Mouse (Mus musculus) granulocyte monocyte progenitor cell, adult 5-6 weeks (primary cell): ENCODE data around the gene Sec1. TPM values are rescaled to one million over a fixed set of nuclear protein-coding genes. Genes with fewer than 3 reads are reported as not detected.
"Not testable (repeated sequence)": the region's sequence is repeated elsewhere in the genome, so short reads cannot be mapped to it uniquely, and the experiment has no call there.

Experiments used
- ATAC-seq: replicated peaks from 2 replicates; pipeline ENCODE4 v1.8.0; 2016; ENCODE audit warnings: mild to moderate bottlenecking, moderate TSS enrichment, inconsistent platforms; ENCODE audit not compliant: poor library complexity, severe bottlenecking
- total RNA-seq, 2 experiments: library from RNA; stranded (forward) in 1 of 2; stranded (reverse) in 1 of 2; fragments of 200-712, 200-1000 nt in 1 of 2; fragments of >200 nt in 1 of 2; fragmentation: Nextera tagmentation in 1 of 2; gene quantifications; 2 replicates each; pipeline ENCODE4 v1.2.3; 2014 to 2017

Gene Sec1
- total RNA-seq, 2 experiments from 2014 or later = not detected

DNA sequence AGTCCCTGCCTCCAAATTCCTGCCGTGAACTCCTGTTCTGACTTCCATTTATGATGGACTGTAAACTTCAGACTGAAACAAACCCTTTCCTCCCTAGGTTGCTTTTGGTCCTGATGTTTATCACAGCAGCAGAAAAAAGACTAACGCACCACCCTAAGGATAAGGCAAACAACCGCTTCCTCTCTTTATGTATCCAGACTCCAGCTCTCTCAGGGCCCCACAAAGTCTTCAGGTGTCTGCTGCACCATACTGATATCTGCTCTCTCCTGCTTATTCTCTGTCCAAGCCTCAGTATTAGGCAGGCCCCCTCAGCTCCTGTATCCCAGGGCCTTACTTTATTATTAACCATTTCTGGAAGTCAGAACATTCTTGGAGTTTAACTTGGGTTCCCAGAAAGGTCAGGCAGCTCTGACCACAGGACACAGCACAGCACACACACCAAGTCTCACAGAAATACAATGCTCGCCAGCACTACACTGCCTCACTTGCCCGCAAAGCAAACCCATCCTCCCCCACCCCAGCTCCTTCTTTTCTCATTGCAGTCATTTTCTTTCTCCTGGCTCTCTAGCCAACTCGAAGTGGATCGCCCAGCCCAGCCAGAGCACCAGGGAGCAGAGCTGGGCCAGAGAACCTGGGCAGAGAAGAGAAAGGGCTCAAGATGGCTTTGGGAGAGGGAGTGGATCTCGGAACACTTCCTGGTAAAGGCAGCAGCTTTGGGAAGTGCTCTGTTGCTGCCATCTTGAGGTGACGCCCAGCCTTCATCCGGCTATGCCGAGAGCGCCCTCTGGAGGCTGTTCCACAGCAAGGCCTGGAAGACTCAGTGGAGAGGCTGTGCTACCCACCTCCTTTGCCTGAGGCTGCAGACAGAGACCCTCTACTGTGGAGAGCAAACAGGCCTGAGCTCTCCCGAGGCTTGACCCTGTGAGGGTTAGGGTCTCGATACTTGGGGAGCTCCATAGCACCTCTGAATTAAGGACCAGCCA is 11.8 kb downstream of the Sec1 start:
- ATAC-seq = peak; percentile 84

DNA sequence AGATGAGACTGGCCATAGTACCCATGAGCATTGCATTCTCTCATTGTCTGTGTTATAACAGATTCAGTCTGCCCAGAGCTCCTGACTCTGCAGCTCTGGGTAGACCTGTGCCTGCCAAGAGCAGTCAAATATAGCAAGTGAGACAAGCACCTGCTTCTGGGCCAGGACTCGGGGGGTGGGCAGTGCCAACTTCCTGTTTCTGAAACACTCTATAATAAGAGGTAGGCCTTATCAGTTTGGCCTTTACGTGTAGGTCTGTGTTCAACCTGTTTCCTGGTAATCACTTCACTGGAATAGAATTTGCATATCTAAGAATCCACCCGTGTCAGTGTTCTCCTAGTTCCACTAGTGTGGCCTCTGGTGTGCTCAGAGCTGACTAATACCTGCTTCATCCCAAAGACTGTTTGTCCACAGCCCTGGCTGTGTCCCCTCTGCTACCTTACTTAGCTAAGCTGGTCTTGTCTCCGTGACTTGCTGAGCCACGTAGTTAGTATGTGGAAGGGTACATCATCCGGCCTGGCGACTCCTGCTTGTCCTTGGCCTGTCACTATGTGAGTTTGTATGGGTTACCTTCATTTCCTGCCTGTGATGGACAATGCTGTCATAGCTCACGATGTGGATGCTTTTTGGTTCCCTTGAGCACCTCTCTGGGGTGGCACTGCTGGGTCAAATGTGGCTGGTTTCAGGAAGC is 13.0 kb downstream of the Sec1 start:
- ATAC-seq = 0 out of 2 replicates have a peak, but pooled peaks have one; percentile 18

DNA sequence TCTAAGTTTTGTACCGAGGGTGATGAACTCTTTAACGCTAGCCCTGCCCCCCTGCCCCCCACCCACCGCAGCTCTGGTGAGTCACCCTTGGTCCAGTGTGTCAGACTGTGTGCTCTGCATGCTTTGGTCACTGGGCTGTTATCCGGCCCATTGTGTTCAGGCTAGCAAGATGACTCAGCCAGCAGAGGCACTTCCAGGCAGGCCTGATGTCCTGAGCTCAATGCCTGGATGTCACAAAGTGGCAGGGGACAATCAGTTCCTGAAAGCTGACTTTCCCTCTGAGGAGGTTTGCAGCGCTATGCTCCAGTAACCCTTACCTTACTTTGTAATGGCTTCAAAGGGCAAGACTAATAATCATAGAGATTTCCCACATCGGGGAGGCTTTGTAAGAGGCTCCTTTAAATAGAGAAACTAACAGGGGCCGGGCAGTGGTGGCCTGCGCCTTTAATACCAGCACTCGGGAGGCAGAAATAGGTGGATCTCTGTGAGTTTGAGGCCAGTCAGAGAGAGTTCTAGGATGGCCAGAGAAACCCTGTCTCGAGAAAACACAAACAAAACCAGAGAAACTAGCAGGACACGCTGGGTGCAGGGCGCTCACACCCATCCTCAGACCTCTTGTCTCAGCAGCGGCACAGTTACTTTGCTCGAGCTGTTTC is 14.1 kb downstream of the Sec1 start:
- no peak for ATAC-seq

DNA sequence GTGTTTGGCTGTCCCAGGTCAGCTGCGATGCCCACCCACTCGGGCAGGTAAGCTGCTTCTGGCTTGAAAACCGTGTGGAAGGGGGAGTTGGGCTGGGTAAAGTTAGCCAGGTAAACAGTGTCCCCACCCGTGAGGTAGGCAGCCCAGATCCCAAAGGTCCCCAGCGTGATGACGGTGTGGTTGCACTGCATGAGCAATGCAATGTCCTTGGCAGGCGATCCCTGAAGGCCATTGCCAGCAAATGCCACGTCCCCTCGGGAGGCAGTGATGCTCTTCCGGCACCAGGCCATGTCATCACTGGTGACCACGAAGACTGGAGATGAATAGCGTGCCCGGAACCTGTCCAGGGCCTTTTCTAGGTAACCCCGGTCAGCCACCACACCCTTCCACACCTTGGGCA is 15.7 kb downstream of the Sec1 start:
- no peak for ATAC-seq

DNA sequence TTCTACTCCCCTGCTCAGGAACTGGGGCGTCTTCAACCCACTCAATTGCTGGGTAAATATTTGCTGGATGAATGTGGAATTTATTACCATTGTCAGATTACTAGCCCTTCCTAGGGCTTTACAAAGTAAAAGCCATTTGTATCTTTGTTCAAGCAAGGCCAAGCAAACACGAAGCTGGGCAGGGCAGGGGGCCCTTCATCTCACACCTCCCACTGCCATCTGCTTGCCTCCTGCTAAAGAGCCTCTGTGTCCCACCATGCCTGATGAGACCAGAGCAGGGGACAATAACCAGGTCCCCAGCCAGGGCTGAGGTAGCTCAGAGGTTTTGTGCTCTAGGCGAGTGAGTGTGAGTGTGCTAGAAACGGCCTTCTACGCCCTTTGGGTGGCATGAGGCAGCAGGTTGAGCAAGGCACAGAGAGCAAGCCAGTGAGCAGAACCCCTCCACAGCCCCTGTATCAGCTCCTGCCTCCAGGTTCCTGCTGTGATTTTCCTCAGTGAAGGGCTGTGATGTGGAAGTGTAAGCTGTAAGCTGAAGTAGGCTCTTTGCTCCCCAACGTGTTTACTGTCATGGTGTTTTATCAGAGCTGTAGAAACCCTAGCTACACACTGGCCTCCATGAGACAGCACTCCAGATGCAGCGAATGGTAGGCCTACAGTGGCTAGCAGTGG is 16.4 kb downstream of the Sec1 start:
- no peak for ATAC-seq

DNA sequence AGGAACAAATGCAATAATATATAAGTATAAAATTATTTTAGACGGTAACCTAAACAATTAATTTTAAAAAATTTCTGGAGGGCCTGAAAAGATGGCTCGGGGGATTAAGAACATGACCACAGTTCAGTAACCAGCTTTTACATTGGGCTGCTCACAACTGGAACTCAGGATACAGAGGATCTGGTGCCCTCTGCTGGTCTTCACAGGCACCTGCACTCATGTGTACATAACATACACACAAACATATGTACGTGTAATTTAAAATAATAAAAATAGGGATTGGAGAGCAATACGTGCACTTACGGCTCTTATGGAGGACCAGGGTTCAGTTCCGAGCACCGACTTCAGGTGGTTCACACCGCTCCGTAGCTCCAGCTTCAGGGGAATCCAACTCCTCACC is 25.3 kb downstream of the Sec1 start:
- no peak; the same call in 1 of the 2 replicates for ATAC-seq

DNA sequence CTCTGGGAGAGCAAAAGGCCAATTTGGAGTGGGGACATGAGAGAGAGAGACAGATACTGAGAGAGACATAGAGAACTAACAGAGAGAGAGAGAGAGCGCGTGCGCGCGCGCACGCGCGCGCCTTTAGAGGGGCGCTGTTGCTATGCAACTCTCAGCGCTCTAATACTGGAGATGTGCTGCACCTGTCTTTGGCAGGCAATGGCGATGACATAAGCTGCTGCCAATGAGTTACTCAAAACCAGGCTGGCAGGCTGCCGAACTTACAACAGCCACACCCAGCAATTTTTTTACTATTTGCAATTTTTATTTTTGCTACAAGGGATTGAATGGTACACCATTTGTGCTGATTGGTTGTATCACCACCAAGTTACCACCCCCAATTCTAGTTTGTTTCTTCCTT is 26.4 kb downstream of the Sec1 start:
- no peak for ATAC-seq

DNA sequence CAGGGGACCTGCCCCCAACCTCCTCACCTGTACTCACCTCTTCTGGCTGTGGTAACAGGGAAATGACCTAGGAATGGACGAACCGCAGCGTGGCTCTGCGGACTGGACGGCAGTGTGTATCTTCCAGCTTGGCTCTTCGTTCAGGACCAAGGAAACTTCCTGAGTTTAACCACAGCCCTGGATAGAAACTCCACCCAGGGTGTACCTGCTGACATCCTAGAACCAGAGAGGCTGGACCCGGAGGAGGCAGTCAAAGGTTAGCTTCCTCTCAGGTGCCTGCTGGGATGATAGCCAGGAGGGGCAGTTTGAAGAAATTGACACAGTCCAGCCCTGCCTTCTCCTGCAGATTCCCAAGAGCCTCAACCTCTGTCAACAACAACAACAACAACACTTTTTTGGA is 28.0 kb downstream of the Sec1 start, which contains the start of gene Fut2:
Gene Fut2 (minus strand): TSS at position 234 of the 400 bp plus-strand sequence.
- ATAC-seq = no peak

DNA sequence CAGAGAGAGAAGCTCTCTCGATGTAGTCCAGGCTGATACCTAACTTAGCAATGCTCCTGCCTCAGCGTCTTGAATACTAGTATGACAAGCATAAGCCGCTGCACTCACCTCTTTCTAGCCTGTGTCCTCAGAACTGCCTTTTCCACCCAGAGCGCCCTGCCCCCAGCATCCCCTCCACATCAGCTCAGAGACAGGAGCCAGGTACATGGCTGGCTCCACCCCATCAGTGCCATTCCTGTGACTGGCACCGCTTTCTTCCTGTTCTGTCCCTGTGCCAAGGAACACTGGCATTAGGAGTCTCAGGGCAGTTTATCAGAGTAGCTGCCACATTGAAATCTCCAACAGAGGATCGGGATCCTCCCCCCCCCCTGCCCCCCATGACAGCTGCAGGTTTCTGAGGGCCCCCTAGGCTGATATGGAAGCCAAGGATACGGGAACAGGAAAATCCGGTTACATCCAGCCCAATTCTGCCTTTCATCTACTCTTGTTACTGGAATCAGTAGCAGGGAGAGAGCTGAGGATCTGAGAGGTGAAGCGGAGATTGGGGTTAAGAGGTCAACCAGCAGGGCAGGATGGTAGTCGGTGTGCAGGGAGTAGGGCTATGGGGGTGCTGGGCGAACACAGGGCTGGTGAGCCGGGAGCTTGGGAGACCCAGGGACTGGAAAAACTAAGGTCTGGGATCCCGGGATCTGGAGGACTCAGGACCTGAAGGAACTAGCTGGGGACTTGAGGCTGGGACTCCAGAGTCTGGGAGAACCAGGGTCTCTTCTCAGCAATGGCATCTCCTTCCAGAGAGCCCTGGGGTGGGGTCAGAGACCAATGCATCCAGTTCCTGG is 28.7 kb downstream of the Sec1 start:
- ATAC-seq = no peak

DNA sequence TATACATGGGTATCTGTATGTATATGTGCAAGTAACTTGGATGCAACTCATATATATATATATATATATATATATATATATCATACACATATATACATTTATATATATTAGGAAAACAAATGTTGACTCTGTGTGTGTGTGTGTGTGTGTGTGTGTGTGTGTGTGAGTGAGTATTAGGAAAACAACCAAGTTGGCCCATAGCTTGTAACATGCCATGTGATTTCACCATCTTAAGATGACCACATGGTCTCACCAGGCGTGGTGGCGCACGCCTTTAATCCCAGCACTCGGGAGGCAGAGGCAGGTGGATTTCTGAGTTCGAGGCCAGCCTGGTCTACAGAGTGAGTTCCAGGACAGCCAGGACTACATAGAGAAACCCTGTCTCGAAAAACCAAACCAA is 32.5 kb downstream of the Sec1 start:
- ATAC-seq = peak; percentile 51

DNA sequence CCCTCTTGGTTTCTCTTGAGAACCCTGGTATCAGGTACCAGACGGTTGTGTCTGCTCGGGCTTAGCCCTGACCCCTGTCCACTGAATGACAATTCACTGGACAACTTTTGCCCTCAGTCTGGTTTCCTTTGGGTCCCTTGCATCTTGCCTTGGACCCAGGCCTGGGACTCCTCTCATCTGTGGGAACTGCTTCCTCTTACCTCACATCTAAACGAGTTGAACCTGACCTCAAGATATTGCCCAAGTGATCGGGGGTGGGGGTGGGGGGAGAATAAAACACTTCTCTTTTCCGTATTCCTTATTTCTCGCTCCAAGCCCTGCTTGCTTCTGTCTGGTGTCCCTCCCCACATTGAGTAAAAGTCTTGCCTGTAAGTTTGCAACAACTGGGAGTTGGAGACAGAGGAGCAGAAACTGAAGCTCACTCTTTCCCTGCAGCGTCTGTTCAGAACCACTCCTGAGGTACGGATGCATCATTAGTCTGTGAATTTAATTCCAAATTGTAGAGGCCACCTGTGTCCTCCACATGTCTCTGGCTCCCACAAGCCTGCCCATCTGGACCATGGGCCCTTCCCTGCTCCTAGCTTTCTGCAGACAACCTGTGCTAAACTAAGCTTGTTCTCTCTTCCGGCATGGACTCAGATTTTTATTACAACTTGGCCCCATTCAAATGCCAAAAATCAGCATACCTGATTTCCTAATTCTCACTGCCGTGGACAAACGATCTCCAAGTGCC is 33.3 kb downstream of the Sec1 start:
- peak; percentile 97 for ATAC-seq

DNA sequence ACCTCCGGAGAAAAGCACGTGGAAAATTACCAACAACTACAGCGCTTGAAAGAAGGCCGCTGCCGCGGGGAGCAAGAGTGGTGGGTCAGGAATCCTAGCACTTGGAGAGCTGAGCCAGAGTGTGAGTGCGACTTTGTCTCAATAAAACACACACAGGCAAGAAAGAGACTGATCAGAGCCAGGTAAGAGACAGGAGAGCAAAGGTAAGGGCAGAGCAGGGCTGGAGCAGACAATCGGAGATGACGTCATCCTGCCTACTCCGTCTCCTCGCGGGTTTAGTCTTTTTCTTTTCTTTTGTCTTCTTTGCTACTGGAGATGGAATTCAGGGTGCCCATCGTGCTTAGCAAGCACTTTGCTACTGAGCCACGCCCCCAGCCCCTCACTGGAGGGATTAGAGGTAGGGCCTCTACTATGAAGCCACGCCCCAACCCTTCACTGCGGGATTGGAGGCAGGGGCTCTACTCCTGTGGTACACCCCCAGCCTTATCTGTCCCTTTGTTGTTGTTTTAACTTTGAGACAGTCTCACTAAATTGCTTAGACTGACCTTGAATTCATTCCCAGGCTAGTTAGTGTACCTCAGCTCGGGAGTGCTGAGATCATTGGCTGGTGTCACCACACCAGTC is 39.7 kb downstream of the Sec1 start:
- ATAC-seq = no peak; the same call in 1 of the 2 replicates

DNA sequence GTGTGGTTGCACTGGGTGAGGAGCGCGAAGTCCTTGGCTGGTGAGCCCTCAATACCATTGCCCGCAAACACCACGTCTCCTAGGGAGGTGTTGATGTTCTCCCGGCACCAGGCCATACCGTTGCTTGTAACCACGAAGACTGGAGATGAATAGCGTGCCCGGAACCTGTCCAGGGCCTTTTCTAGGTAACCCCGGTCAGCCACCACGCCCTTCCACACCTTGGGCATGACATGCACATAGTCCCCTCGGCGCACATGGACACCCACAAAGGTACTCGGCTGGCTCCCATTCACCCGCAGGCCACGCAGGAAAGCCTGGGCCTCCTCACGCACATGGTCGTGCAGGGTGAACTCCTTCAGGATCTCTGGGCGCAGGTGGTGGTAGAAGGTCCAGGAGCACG is 43.7 kb downstream of the Sec1 start:
- ATAC-seq = not testable (repeated sequence)

DNA sequence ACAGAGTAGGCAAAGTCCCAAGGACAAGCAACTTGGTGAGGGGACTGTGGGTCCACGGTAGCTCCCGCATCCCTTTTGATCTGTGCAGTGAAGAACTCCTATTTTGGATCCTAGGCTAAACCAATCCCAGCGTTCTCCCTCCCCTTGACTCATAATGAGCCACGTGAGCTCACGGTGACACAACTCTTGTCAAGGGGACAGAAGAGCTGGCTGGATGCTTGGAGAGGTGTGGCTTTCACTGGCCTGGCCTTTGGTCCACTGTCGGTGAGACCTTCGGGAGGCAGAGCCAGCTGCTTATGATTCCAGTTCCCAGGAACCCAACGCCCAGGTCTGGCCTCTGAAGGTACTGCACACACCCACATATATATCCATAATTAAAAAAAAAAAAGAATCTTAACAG is 44.9 kb downstream of the Sec1 start:
- no peak for ATAC-seq

DNA sequence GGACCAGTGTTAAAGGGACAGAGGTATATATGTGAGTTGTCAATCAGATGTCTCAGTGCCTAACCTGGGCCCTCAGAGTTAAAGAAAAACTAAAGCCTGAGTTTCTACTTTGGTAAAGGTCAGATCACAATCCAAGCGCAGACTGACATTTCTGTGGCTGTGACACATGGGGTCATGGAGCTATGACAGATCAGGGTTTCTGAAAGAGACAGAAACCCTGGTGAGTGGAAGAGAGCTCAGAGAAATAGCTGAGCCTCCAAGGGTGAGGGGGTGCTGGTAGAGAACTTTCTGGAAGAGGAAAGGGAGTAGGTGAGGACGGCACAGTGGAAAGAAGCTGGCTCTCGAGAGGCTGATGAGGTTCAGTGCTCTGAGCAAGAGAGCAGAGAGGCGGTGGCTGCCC is 47.5 kb downstream of the Sec1 start:
- no peak for ATAC-seq

DNA sequence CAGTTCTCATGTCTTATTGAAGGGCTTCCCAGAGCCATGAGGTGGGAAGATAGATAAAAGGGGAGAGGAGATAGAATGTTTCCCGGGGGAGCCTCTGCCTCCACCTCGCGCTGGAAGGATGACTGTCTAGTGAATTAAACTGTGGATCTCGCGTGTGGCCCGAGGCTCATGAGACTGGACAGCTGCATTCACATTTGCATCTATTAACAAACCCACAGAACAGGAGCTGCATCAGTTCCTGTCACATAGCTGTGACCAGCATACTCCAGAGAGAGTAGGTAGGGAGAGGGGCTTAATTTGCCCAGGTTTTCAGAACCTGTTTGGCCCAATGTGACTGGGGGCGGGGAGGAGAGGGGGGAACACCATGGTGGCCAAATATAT is 48.6 kb downstream of the Sec1 start:
- ATAC-seq = no peak

DNA sequence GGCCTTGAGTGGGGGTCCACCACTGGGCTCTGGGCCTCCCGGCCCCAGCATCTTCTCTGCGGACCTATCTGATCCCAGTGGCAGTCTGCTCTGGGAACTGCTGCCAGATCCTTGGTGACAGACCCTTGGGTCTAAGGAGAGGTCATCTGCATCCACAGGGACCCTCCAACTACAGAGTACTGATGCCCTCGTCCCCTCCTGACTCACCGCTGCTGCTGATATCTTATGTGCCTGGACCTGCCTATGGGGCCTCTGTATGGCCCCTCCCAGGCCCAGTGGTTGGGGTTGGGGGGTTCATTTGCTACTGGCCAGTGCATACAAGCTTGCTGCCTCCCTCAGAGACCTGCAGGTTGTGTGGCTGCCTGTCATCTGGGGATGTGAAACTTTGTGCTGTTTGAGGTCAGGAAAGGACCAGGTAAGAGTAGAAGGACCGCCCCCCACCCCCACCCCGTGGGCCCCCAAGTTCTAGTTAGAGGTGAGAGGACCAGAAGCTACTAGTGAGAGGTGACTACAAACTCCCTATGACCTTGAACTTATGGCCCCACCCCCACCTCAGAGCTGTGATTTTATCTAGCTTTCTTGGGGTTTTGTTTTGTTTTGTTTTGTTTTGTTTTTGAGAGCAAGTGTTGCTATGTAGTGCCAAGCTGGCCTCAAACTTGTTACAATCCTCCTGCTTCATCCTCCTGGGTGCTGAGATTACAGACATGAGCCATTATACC is 49.2 kb downstream of the Sec1 start:
- no peak for ATAC-seq

DNA sequence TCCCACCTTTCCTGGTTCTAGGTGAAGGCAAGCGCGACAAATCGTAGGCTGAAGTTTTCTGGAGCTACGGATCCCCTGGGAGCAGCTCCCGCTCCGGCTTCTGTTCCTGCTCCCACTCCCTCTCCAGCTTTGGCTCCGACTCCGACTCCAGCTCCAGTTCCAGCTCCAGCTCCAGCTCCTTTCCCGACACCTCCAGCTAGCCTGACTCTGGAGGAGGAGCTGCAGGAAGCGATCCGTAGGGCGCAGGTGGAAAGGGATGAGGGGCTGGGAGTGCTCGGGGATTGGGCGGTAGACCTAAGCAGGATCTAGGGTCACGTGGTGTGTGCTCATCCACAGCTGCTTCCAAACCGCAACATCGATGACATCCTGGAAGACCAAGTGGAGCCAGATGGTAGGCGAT is 50.0 kb downstream of the Sec1 start:
- ATAC-seq = no peak
